11 mouse cellular contexts compared by ENCODE assay signal in genomic region chr6:125193390-125193789, GRCm38 (mm10). TPM values are rescaled to one million over a fixed set of nuclear protein-coding genes. Genes with fewer than 3 reads are reported as not detected.
A peak's percentile ranks its signal among the peaks of the same experiment; 100 is the strongest.
DNase-seq lines count a peak whose midpoint lies in the region; ATAC-seq and TF ChIP-seq lines count a peak whose summit lies in the region.
"Had no signal": no experiment of that assay in that cellular context is flagged by ENCODE, and none has a peak within 500 bp of the region (broad histone marks: within the 10 kb centered on the region; RNA-seq: fewer than 3 reads in every experiment).

No protein-coding gene starts in this region.

- H3K4me2 ChIP-seq in heart, embryonic 13.5 days = peak overlapping the region; percentile 91
- H3K4me2 ChIP-seq in myocyte (ENCODE audit: low read depth) = peak overlapping the region; percentile 86

- H3K27me3 ChIP-seq in heart, embryonic 13.5 days (replicated peaks) = no peaks in the 10 kb centered on the region
- H3K27me3 ChIP-seq in megakaryocyte, embryonic 14.5 days (replicated peaks) = no peaks in the 10 kb centered on the region
- H3K27me3 ChIP-seq in embryonic facial prominence, embryonic 10.5 days (replicated peaks; ENCODE audit: low read depth, poor library complexity, severe bottlenecking) = no peaks in the 10 kb centered on the region
- no peaks in the 10 kb centered on the region for H3K27me3 ChIP-seq in myocyte (ENCODE audit: control insufficient read depth, insufficient read depth, insufficient read length)

- no peak overlapping the region for H3ac ChIP-seq in myocyte (ENCODE audit: control insufficient read depth, insufficient read length)

- peaks cover 40% of the 10 kb centered on the region for H3K36me3 ChIP-seq in heart, embryonic 13.5 days
- peaks cover 44% of the 10 kb centered on the region for H3K36me3 ChIP-seq in megakaryocyte, embryonic 14.5 days (replicated peaks; ENCODE audit: low read length)
- peaks cover 42% of the 10 kb centered on the region for H3K36me3 ChIP-seq in embryonic facial prominence, embryonic 10.5 days (replicated peaks)
- H3K36me3 ChIP-seq in myocyte (ENCODE audit: control insufficient read depth, insufficient read depth) = peaks cover 14% of the 10 kb centered on the region

- TF ChIP-seq POLR2A in myocyte (IDR thresholded peaks at IDR 0.05; ENCODE audit: insufficient read length, low read depth) = no peak

- H3K9me3 ChIP-seq in heart, embryonic 13.5 days = no peaks in the 10 kb centered on the region
- H3K9me3 ChIP-seq in megakaryocyte, embryonic 14.5 days = no peaks in the 10 kb centered on the region
- no peaks in the 10 kb centered on the region for H3K9me3 ChIP-seq in embryonic facial prominence, embryonic 10.5 days

- intact Hi-C loops in heart, postnatal 36 days (cut with DNase I) = loop anchor here (2.0 kb wide), 1 partner anchor 25 kb away; no protein-coding TSS in a partner anchor

- H3K4me1 ChIP-seq in heart, embryonic 13.5 days = peaks cover 26% of the 10 kb centered on the region
- H3K4me1 ChIP-seq in megakaryocyte, embryonic 14.5 days = peaks cover 27% of the 10 kb centered on the region
- peaks cover 41% of the 10 kb centered on the region for H3K4me1 ChIP-seq in embryonic facial prominence, embryonic 10.5 days

- DNase-seq in heart, postnatal 36 days = no peak
- no peak for DNase-seq in embryonic facial prominence, embryonic 10.5 days (ENCODE audit: low spot score)
- no peak for DNase-seq in kidney, postnatal 10 days
- no peak for DNase-seq in gastrocnemius, postnatal 10 days
- DNase-seq: adrenal gland, postnatal 25 days; cerebellum, adult 9-11 months; right cerebral cortex, postnatal 14 days had no signal

- 0 out of 2 replicates have a peak overlapping the region, but pooled peaks have one; percentile 3 for H3K9ac ChIP-seq in heart, embryonic 13.5 days

- H3K79me2 ChIP-seq in myocyte (ENCODE audit: control insufficient read depth, insufficient read depth) = peaks cover 54% of the 10 kb centered on the region

- no peak for ATAC-seq in heart, embryonic 13.5 days (ENCODE audit: extremely low read depth, insufficient number of reproducible peaks, low FRiP score, low TSS enrichment)
- no peak for ATAC-seq in megakaryocyte, adult 5-6 weeks (ENCODE audit: poor library complexity, severe bottlenecking)

- H3K27ac ChIP-seq in heart, embryonic 13.5 days (replicated peaks) = 0 out of 2 replicates have a peak overlapping the region, but pooled peaks have one; percentile 32
- H3K27ac ChIP-seq in embryonic facial prominence, embryonic 10.5 days (replicated peaks) = no peak overlapping the region

- H3K4me3 ChIP-seq in heart, embryonic 13.5 days = peak overlapping the region; percentile 75
- H3K4me3 ChIP-seq in megakaryocyte, embryonic 14.5 days (replicated peaks) = peak overlapping the region; percentile 84
- H3K4me3 ChIP-seq in embryonic facial prominence, embryonic 10.5 days = peak overlapping the region; percentile 84; the same call in 1 of the 2 replicates
- H3K4me3 ChIP-seq in myocyte = peak overlapping the region; percentile 92

- 51% methylated on average over 7 of the region's 7 CpGs for WGBS in heart, embryonic 13.5 days
- 77% methylated on average over 7 of the region's 7 CpGs for WGBS in embryonic facial prominence, embryonic 10.5 days

TF ChIP-seq in myocyte, 11 proteins besides CTCF, POLR2A, EP300 and RAD21:
- TF ChIP-seq MAX (IDR thresholded peaks at IDR 0.05; ENCODE audit: low read depth) (no peak), USF1 (IDR thresholded peaks at IDR 0.05; ENCODE audit: low read depth) (peak; percentile 61)

RNA-seq across cellular contexts. Expression of gene Mrpl51, which starts 1.8 kb away (rescaled TPM):
- polyA plus RNA-seq in heart, embryonic 13.5 days (2015; fragmentation: Nextera tagmentation; extraction: Ambion mirVana) = 219 and 251 TPM in 2 replicates
- 100 to 1,000 TPM; 308 to 334 TPM for total RNA-seq in heart, postnatal 36 days (2021)
- 68.3 and 124 TPM in 2 replicates for polyA plus RNA-seq in megakaryocyte, embryonic 14.5 days (2012; ENCODE audit: insufficient read depth, low replicate concordance)
- 91.9 and 106 TPM in 2 replicates for total RNA-seq in megakaryocyte, adult 5-6 weeks (2015)
- total RNA-seq in megakaryocyte, adult 5-6 weeks (2017) = 72.8 and 81.9 TPM in 2 replicates
- polyA plus RNA-seq in embryonic facial prominence, embryonic 10.5 days (2016; fragmentation: Nextera tagmentation; extraction: Ambion mirVana) = 207 and 214 TPM in 2 replicates
- polyA plus RNA-seq in myocyte (2012; fragmentation: generic; extraction: Trizol) = 132 TPM
- 100 to 1,000 TPM; 212 to 236 TPM for total RNA-seq in gastrocnemius, postnatal 10 days (2021)

RNA-seq across cellular contexts. Expression of gene Ncapd2, which starts 1.9 kb away (rescaled TPM):
- 80.3 and 81.8 TPM in 2 replicates for polyA plus RNA-seq in heart, embryonic 13.5 days (2015; fragmentation: Nextera tagmentation; extraction: Ambion mirVana)
- total RNA-seq in heart, postnatal 36 days (2021) = 10 to 100 TPM; 20.8 to 25.3 TPM
- polyA plus RNA-seq in megakaryocyte, embryonic 14.5 days (2012; ENCODE audit: insufficient read depth, low replicate concordance) = 92.0 and 141 TPM in 2 replicates
- 195 and 225 TPM in 2 replicates for total RNA-seq in megakaryocyte, adult 5-6 weeks (2015)
- 181 and 231 TPM in 2 replicates for total RNA-seq in megakaryocyte, adult 5-6 weeks (2017)
- polyA plus RNA-seq in embryonic facial prominence, embryonic 10.5 days (2016; fragmentation: Nextera tagmentation; extraction: Ambion mirVana) = 261 and 263 TPM in 2 replicates
- 34.7 TPM for polyA plus RNA-seq in myocyte (2012; fragmentation: generic; extraction: Trizol)
- total RNA-seq in gastrocnemius, postnatal 10 days (2021) = 10 to 100 TPM; 28.3 to 41.5 TPM

RNA-seq across cellular contexts. Expression of gene Vamp1, which starts 22.0 kb away (rescaled TPM):
- 4.4 and 4.7 TPM in 2 replicates for polyA plus RNA-seq in heart, embryonic 13.5 days (2015; fragmentation: Nextera tagmentation; extraction: Ambion mirVana)
- total RNA-seq in heart, postnatal 36 days (2021) = 1 to 10 TPM; 5.0 to 6.5 TPM
- polyA plus RNA-seq in megakaryocyte, embryonic 14.5 days (2012; ENCODE audit: insufficient read depth, low replicate concordance) = 1.4 and 1.9 TPM in 2 replicates
- total RNA-seq in megakaryocyte, adult 5-6 weeks (2015) = 12.6 and 13.9 TPM in 2 replicates
- total RNA-seq in megakaryocyte, adult 5-6 weeks (2017) = 7.9 and 8.9 TPM in 2 replicates
- polyA plus RNA-seq in embryonic facial prominence, embryonic 10.5 days (2016; fragmentation: Nextera tagmentation; extraction: Ambion mirVana) = 2.6 and 3.1 TPM in 2 replicates
- polyA plus RNA-seq in myocyte (2012; fragmentation: generic; extraction: Trizol) = 6.5 TPM
- total RNA-seq in gastrocnemius, postnatal 10 days (2021) = 1 to 10 TPM; 8.4 to 9.1 TPM

RNA-seq across cellular contexts. Expression of gene Gapdh, which starts 27.1 kb away (rescaled TPM):
- 4,266 and 4,534 TPM in 2 replicates for polyA plus RNA-seq in heart, embryonic 13.5 days (2015; fragmentation: Nextera tagmentation; extraction: Ambion mirVana)
- total RNA-seq in heart, postnatal 36 days (2021) = 1,000 to 10,000 TPM; 4,473 to 4,723 TPM
- polyA plus RNA-seq in megakaryocyte, embryonic 14.5 days (2012; ENCODE audit: insufficient read depth, low replicate concordance) = 5,967 and 19,384 TPM in 2 replicates
- total RNA-seq in megakaryocyte, adult 5-6 weeks (2015) = 2,892 and 2,923 TPM in 2 replicates
- total RNA-seq in megakaryocyte, adult 5-6 weeks (2017) = 1,028 and 1,070 TPM in 2 replicates
- polyA plus RNA-seq in embryonic facial prominence, embryonic 10.5 days (2016; fragmentation: Nextera tagmentation; extraction: Ambion mirVana) = 2,731 and 2,955 TPM in 2 replicates
- polyA plus RNA-seq in myocyte (2012; fragmentation: generic; extraction: Trizol) = 9,871 TPM
- total RNA-seq in gastrocnemius, postnatal 10 days (2021) = 1,000 to 10,000 TPM; 7,536 to 8,309 TPM

RNA-seq across cellular contexts. Expression of gene Tapbpl, which starts 38.3 kb away (rescaled TPM):
- polyA plus RNA-seq in heart, embryonic 13.5 days (2015; fragmentation: Nextera tagmentation; extraction: Ambion mirVana) = 3.4 and 4.2 TPM in 2 replicates
- total RNA-seq in heart, postnatal 36 days (2021) = 1 to 10 TPM; 4.4 to 5.1 TPM
- polyA plus RNA-seq in megakaryocyte, embryonic 14.5 days (2012; ENCODE audit: insufficient read depth, low replicate concordance) = 4.5 and 6.0 TPM in 2 replicates
- 6.6 and 8.8 TPM in 2 replicates for total RNA-seq in megakaryocyte, adult 5-6 weeks (2015)
- total RNA-seq in megakaryocyte, adult 5-6 weeks (2017) = 19.2 and 21.2 TPM in 2 replicates
- polyA plus RNA-seq in embryonic facial prominence, embryonic 10.5 days (2016; fragmentation: Nextera tagmentation; extraction: Ambion mirVana) = 0.98 and 1.6 TPM in 2 replicates
- polyA plus RNA-seq in myocyte (2012; fragmentation: generic; extraction: Trizol) = 6.5 TPM
- 1 to 10 TPM; 2.7 to 3.1 TPM for total RNA-seq in gastrocnemius, postnatal 10 days (2021)
